ENCODE assay signal across 33 mouse cellular contexts in genomic region chr11:102838616-102839150, GRCm38 (mm10). TPM values are rescaled to one million over a fixed set of nuclear protein-coding genes. Genes with fewer than 3 reads are reported as not detected.
DNase-seq lines count a peak whose midpoint lies in the region; ATAC-seq and TF ChIP-seq lines count a peak whose summit lies in the region.
"Had no signal": no experiment of that assay in that cellular context is flagged by ENCODE, and none has a peak within 500 bp of the region (broad histone marks: within the 10 kb centered on the region; RNA-seq: fewer than 3 reads in every experiment).

No protein-coding gene starts in this region.

- 72% methylated on average over 9 of the region's 9 CpGs for WGBS in heart, adult 2 months
- 87% methylated on average over 9 of the region's 9 CpGs for WGBS in heart, embryonic 10.5 days
- 90% methylated on average over 9 of the region's 9 CpGs for WGBS in kidney, embryonic 15.5 days
- 87% methylated on average over 9 of the region's 9 CpGs for whole genome bisulfite sequencing in kidney, embryonic 14.5 days
- 78% methylated on average over 9 of the region's 9 CpGs for WGBS in lung, embryonic 16.5 days
- WGBS in lung, postnatal 0 days: 67% methylated on average over 9 of the region's 9 CpGs
- 81% methylated on average over 9 of the region's 9 CpGs for WGBS in stomach, embryonic 16.5 days

- no peaks in the 10 kb centered on the region for H3K4me1 ChIP-seq in heart, adult 2 months (ENCODE audit: control insufficient read depth, insufficient read depth, low read length)
- no peaks in the 10 kb centered on the region for H3K4me1 ChIP-seq in heart, embryonic 10.5 days
- no peaks in the 10 kb centered on the region for H3K4me1 ChIP-seq in kidney, embryonic 15.5 days
- no peaks in the 10 kb centered on the region for H3K4me1 ChIP-seq in kidney, embryonic 14.5 days (ENCODE audit: control insufficient read depth, insufficient read depth, low read length)
- H3K4me1 ChIP-seq in lung, embryonic 16.5 days (replicated peaks; ENCODE audit: control insufficient read depth, insufficient read depth, low read length): no peaks in the 10 kb centered on the region
- H3K4me1 ChIP-seq in lung, postnatal 0 days (ENCODE audit: insufficient read depth, low read depth, low read length): no peaks in the 10 kb centered on the region
- H3K4me1 ChIP-seq in stomach, embryonic 16.5 days (ENCODE audit: control insufficient read depth, insufficient read depth, low read length): no peaks in the 10 kb centered on the region
- H3K4me1 ChIP-seq: embryonic facial prominence, embryonic 12.5 days; heart, embryonic 12.5 days; hindbrain, embryonic 10.5 days; limb, embryonic 13.5 days; megakaryocyte, embryonic 14.5 days; midbrain, embryonic 12.5 days; stomach, embryonic 15.5 days had no signal

- TF ChIP-seq EP300 in heart, adult 2 months (IDR thresholded peaks at IDR 0.05; ENCODE audit: insufficient read depth, low read depth, low read length): no peak
- no peak for TF ChIP-seq EP300 in lung, postnatal 0 days (IDR thresholded peaks at IDR 0.05)

- TF ChIP-seq POLR2A in heart, adult 2 months (IDR thresholded peaks at IDR 0.05; ENCODE audit: insufficient read depth, low read depth, low read length): no peak

- DNase-seq in heart, adult 2 months: no peak
- DNase-seq in heart, embryonic 10.5 days (ENCODE audit: low spot score): no peak
- no peak for DNase-seq in lung, postnatal 0 days (ENCODE audit: low spot score)
- DNase-seq: cerebellum, adult 11-12 months; cerebellum, adult 9-11 months; embryo, embryonic 11 days; right cerebral cortex, postnatal 25 days; thymus, postnatal 4 days had no signal

- no peaks in the 10 kb centered on the region for H3K36me3 ChIP-seq in heart, adult 2 months (ENCODE audit: control insufficient read depth, insufficient read depth, low read length)
- H3K36me3 ChIP-seq in heart, embryonic 10.5 days: peaks cover 74% of the 10 kb centered on the region
- peaks cover 73% of the 10 kb centered on the region for H3K36me3 ChIP-seq in kidney, embryonic 15.5 days
- peaks cover 66% of the 10 kb centered on the region for H3K36me3 ChIP-seq in kidney, embryonic 14.5 days (ENCODE audit: control insufficient read depth, insufficient read depth, low read length)
- H3K36me3 ChIP-seq in lung, embryonic 16.5 days (ENCODE audit: control insufficient read depth, insufficient read depth, low read length): peaks cover 40% of the 10 kb centered on the region
- peaks cover 18% of the 10 kb centered on the region for H3K36me3 ChIP-seq in lung, postnatal 0 days (ENCODE audit: insufficient read depth, low read length)
- no peaks in the 10 kb centered on the region for H3K36me3 ChIP-seq in stomach, embryonic 16.5 days (ENCODE audit: control insufficient read depth, insufficient read depth, low read length)

- no peak overlapping the region for H3K4me2 ChIP-seq in kidney, embryonic 15.5 days
- H3K4me2 ChIP-seq in kidney, embryonic 14.5 days (replicated peaks; ENCODE audit: low read depth, low read length): no peak overlapping the region
- H3K4me2 ChIP-seq in lung, embryonic 16.5 days (ENCODE audit: low read depth, low read length): peak overlapping the region; percentile 8; the same call in 1 of the 2 replicates
- H3K4me2 ChIP-seq in lung, postnatal 0 days (replicated peaks; ENCODE audit: low read depth, low read length): no peak overlapping the region
- no peak overlapping the region for H3K4me2 ChIP-seq in stomach, embryonic 16.5 days (ENCODE audit: low read depth, low read length)
- H3K4me2 ChIP-seq: embryonic facial prominence, embryonic 12.5 days; heart, embryonic 12.5 days; limb, embryonic 13.5 days; liver, embryonic 11.5 days; midbrain, embryonic 12.5 days; stomach, embryonic 15.5 days had no signal

- TF ChIP-seq CTCF in heart, adult 2 months (IDR thresholded peaks at IDR 0.05): no peak
- TF ChIP-seq CTCF in lung, postnatal 0 days (IDR thresholded peaks at IDR 0.05): no peak

- no peak overlapping the region for H3K4me3 ChIP-seq in heart, adult 2 months
- no peak overlapping the region for H3K4me3 ChIP-seq in heart, embryonic 10.5 days
- no peak overlapping the region for H3K4me3 ChIP-seq in kidney, embryonic 15.5 days (replicated peaks)
- no peak overlapping the region for H3K4me3 ChIP-seq in kidney, embryonic 14.5 days (ENCODE audit: low read length)
- H3K4me3 ChIP-seq in lung, embryonic 16.5 days (ENCODE audit: low read length): no peak overlapping the region
- H3K4me3 ChIP-seq in lung, postnatal 0 days (ENCODE audit: low read depth, low read length): no peak overlapping the region
- no peak overlapping the region for H3K4me3 ChIP-seq in stomach, embryonic 16.5 days (replicated peaks; ENCODE audit: low read length)
- H3K4me3 ChIP-seq: embryonic facial prominence, embryonic 12.5 days; heart, embryonic 12.5 days; hindbrain, embryonic 10.5 days; layer of hippocampus, adult 2 months; left cerebral cortex, adult 2 months; limb, embryonic 13.5 days; megakaryocyte, embryonic 14.5 days; midbrain, embryonic 12.5 days; stomach, embryonic 15.5 days had no signal

- no peak for ATAC-seq in kidney, embryonic 15.5 days (replicated peaks; ENCODE audit: low FRiP score)
- ATAC-seq in kidney, embryonic 14.5 days (ENCODE audit: low FRiP score, low TSS enrichment): no peak
- ATAC-seq in lung, embryonic 16.5 days (ENCODE audit: low read depth): no peak
- no peak for ATAC-seq in lung, postnatal 0 days
- ATAC-seq in stomach, embryonic 16.5 days (ENCODE audit: insufficient read depth, low FRiP score): no peak
- ATAC-seq in megakaryocyte, adult 5-6 weeks (ENCODE audit: poor library complexity, severe bottlenecking): no peak
- ATAC-seq: CD4-positive, CD25-positive, alpha-beta regulatory T cell, adult 4 months; forebrain, embryonic 16.5 days; intestine, postnatal 0 days had no signal

- no peaks in the 10 kb centered on the region for H3K27me3 ChIP-seq in heart, adult 2 months (ENCODE audit: control insufficient read depth, insufficient read depth, low read length)
- no peaks in the 10 kb centered on the region for H3K27me3 ChIP-seq in heart, embryonic 10.5 days (ENCODE audit: insufficient read depth, poor library complexity, severe bottlenecking)
- no peaks in the 10 kb centered on the region for H3K27me3 ChIP-seq in kidney, embryonic 15.5 days
- no peaks in the 10 kb centered on the region for H3K27me3 ChIP-seq in kidney, embryonic 14.5 days (ENCODE audit: control insufficient read depth, insufficient read depth, low read length)
- H3K27me3 ChIP-seq in lung, embryonic 16.5 days (ENCODE audit: control insufficient read depth, insufficient read depth, low read depth, low read length): no peaks in the 10 kb centered on the region
- no peaks in the 10 kb centered on the region for H3K27me3 ChIP-seq in lung, postnatal 0 days (replicated peaks; ENCODE audit: insufficient read depth, low read length)
- no peaks in the 10 kb centered on the region for H3K27me3 ChIP-seq in stomach, embryonic 16.5 days (ENCODE audit: control insufficient read depth, insufficient read depth, low read length)
- H3K27me3 ChIP-seq: embryonic facial prominence, embryonic 12.5 days; heart, embryonic 12.5 days; limb, embryonic 13.5 days; midbrain, embryonic 12.5 days; stomach, embryonic 15.5 days had no signal

- no peaks in the 10 kb centered on the region for H3K79me2 ChIP-seq in heart, adult 2 months (replicated peaks; ENCODE audit: control insufficient read depth, insufficient read depth, low read length)

- H3K9me3 ChIP-seq in heart, embryonic 10.5 days: no peaks in the 10 kb centered on the region
- H3K9me3 ChIP-seq in kidney, embryonic 15.5 days (replicated peaks): no peaks in the 10 kb centered on the region
- no peaks in the 10 kb centered on the region for H3K9me3 ChIP-seq in kidney, embryonic 14.5 days (ENCODE audit: control insufficient read depth, low read length)
- no peaks in the 10 kb centered on the region for H3K9me3 ChIP-seq in lung, embryonic 16.5 days (ENCODE audit: control insufficient read depth, low read length)
- H3K9me3 ChIP-seq in lung, postnatal 0 days (ENCODE audit: low read length): no peaks in the 10 kb centered on the region
- H3K9me3 ChIP-seq in stomach, embryonic 16.5 days (replicated peaks; ENCODE audit: control insufficient read depth, low read length): no peaks in the 10 kb centered on the region
- H3K9me3 ChIP-seq: embryonic facial prominence, embryonic 12.5 days; heart, embryonic 12.5 days; hindbrain, embryonic 10.5 days; limb, embryonic 13.5 days; megakaryocyte, embryonic 14.5 days; midbrain, embryonic 12.5 days; stomach, embryonic 15.5 days had no signal

- H3K9ac ChIP-seq in heart, adult 2 months (ENCODE audit: low read depth, low read length): peak overlapping the region; percentile 16; the same call in 1 of the 2 replicates
- H3K9ac ChIP-seq in kidney, embryonic 15.5 days: no peak overlapping the region
- no peak overlapping the region for H3K9ac ChIP-seq in kidney, embryonic 14.5 days (ENCODE audit: low read depth, low read length)
- no peak overlapping the region for H3K9ac ChIP-seq in lung, embryonic 16.5 days (ENCODE audit: low read length)
- H3K9ac ChIP-seq in lung, postnatal 0 days (replicated peaks; ENCODE audit: low read depth): no peak overlapping the region
- peak overlapping the region; percentile 1; the same call in 1 of the 2 replicates for H3K9ac ChIP-seq in stomach, embryonic 16.5 days (ENCODE audit: low read length)
- H3K9ac ChIP-seq: embryonic facial prominence, embryonic 12.5 days; heart, embryonic 12.5 days; limb, embryonic 13.5 days; midbrain, embryonic 12.5 days; stomach, embryonic 15.5 days had no signal

- intact Hi-C loops in heart, adult 2 months (cut with DNase I): no loop called here

- H3K27ac ChIP-seq in heart, adult 2 months: peak overlapping the region; percentile 56
- no peak overlapping the region for H3K27ac ChIP-seq in heart, embryonic 10.5 days
- H3K27ac ChIP-seq in kidney, embryonic 15.5 days: peak overlapping the region; percentile 14; the same call in 1 of the 2 replicates
- no peak overlapping the region for H3K27ac ChIP-seq in kidney, embryonic 14.5 days (ENCODE audit: low read depth, low read length)
- peak overlapping the region; percentile 31; the same call in 1 of the 2 replicates for H3K27ac ChIP-seq in lung, embryonic 16.5 days (ENCODE audit: low read length)
- H3K27ac ChIP-seq in lung, postnatal 0 days (ENCODE audit: low read length): no peak overlapping the region
- peak overlapping the region; percentile 13; the same call in 1 of the 2 replicates for H3K27ac ChIP-seq in stomach, embryonic 16.5 days (ENCODE audit: low read length)
- H3K27ac ChIP-seq: embryonic facial prominence, embryonic 12.5 days; hindbrain, embryonic 10.5 days; layer of hippocampus, adult 2 months; left cerebral cortex, adult 2 months; limb, embryonic 13.5 days; midbrain, embryonic 12.5 days; stomach, embryonic 15.5 days had no signal

RNA-seq across cellular contexts. Expression of gene Higd1b, which starts 3.0 kb away (rescaled TPM):
- total RNA-seq in heart, adult 2 months (2021): 10 to 100 TPM; 11.0 to 12.2 TPM
- polyA plus RNA-seq in heart, adult 2 months (2012; rRNA removed): 15.2 and 21.6 TPM in 2 replicates
- not detected in 2 replicates for polyA plus RNA-seq in heart, embryonic 10.5 days (2016; fragmentation: Nextera tagmentation; extraction: Ambion mirVana)
- 0.48 and 0.71 TPM in 2 replicates for polyA plus RNA-seq in kidney, embryonic 15.5 days (2015; fragmentation: Nextera tagmentation; extraction: Ambion mirVana)
- polyA plus RNA-seq in kidney, embryonic 14.5 days (2014; fragmentation: Nextera tagmentation; extraction: Ambion mirVana): 0.44 TPM in 1 of 2 replicates, not detected in the other
- polyA plus RNA-seq in lung, embryonic 16.5 days (2015; fragmentation: Nextera tagmentation; extraction: Ambion mirVana): 51.5 and 56.7 TPM in 2 replicates
- 111 and 138 TPM in 2 replicates for polyA plus RNA-seq in lung, postnatal 0 days (2015; fragmentation: Nextera tagmentation; extraction: Ambion mirVana)
- 1.2 and 1.4 TPM in 2 replicates for polyA plus RNA-seq in stomach, embryonic 16.5 days (2015; fragmentation: Nextera tagmentation; extraction: Ambion mirVana)
- total RNA-seq in megakaryocyte, adult 5-6 weeks (2015): not detected in 2 replicates
- total RNA-seq in megakaryocyte, adult 5-6 weeks (2017): not detected in 2 replicates
- total RNA-seq: monocyte, adult 5-6 weeks; neutrophil, adult 5-6 weeks had no signal
- polyA plus RNA-seq: CD4-positive, CD25-positive, alpha-beta regulatory T cell, adult 4 months; embryonic facial prominence, embryonic 12.5 days; heart, embryonic 12.5 days; hindbrain, embryonic 10.5 days; limb, embryonic 13.5 days; liver, embryonic 11.5 days; liver, embryonic 16.5 days; midbrain, embryonic 12.5 days had no signal

RNA-seq across cellular contexts. Expression of gene Gjc1, which starts 19.2 kb away (rescaled TPM):
- total RNA-seq in heart, adult 2 months (2021): 10 to 100 TPM; 19.4 to 23.4 TPM
- polyA plus RNA-seq in heart, adult 2 months (2012; rRNA removed): 12.9 and 26.4 TPM in 2 replicates
- polyA plus RNA-seq in heart, embryonic 10.5 days (2016; fragmentation: Nextera tagmentation; extraction: Ambion mirVana): 57.0 and 81.1 TPM in 2 replicates
- polyA plus RNA-seq in kidney, embryonic 15.5 days (2015; fragmentation: Nextera tagmentation; extraction: Ambion mirVana): 59.2 and 63.7 TPM in 2 replicates
- 63.0 and 69.6 TPM in 2 replicates for polyA plus RNA-seq in kidney, embryonic 14.5 days (2014; fragmentation: Nextera tagmentation; extraction: Ambion mirVana)
- polyA plus RNA-seq in lung, embryonic 16.5 days (2015; fragmentation: Nextera tagmentation; extraction: Ambion mirVana): 60.8 and 65.7 TPM in 2 replicates
- polyA plus RNA-seq in lung, postnatal 0 days (2015; fragmentation: Nextera tagmentation; extraction: Ambion mirVana): 35.9 and 37.0 TPM in 2 replicates
- 30.1 and 38.5 TPM in 2 replicates for polyA plus RNA-seq in stomach, embryonic 16.5 days (2015; fragmentation: Nextera tagmentation; extraction: Ambion mirVana)
- 0.11 TPM in 2 replicates for total RNA-seq in megakaryocyte, adult 5-6 weeks (2015)
- total RNA-seq in megakaryocyte, adult 5-6 weeks (2017): 0.40 and 0.89 TPM in 2 replicates
- total RNA-seq: monocyte, adult 5-6 weeks; neutrophil, adult 5-6 weeks had no signal

RNA-seq across cellular contexts. Expression of gene Eftud2, which starts 42.1 kb away (rescaled TPM):
- 10 to 100 TPM; 36.0 to 37.4 TPM for total RNA-seq in heart, adult 2 months (2021)
- 44.9 and 62.6 TPM in 2 replicates for polyA plus RNA-seq in heart, adult 2 months (2012; rRNA removed)
- polyA plus RNA-seq in heart, embryonic 10.5 days (2016; fragmentation: Nextera tagmentation; extraction: Ambion mirVana): 206 and 238 TPM in 2 replicates
- 210 and 240 TPM in 2 replicates for polyA plus RNA-seq in kidney, embryonic 15.5 days (2015; fragmentation: Nextera tagmentation; extraction: Ambion mirVana)
- 159 and 250 TPM in 2 replicates for polyA plus RNA-seq in kidney, embryonic 14.5 days (2014; fragmentation: Nextera tagmentation; extraction: Ambion mirVana)
- 174 and 183 TPM in 2 replicates for polyA plus RNA-seq in lung, embryonic 16.5 days (2015; fragmentation: Nextera tagmentation; extraction: Ambion mirVana)
- polyA plus RNA-seq in lung, postnatal 0 days (2015; fragmentation: Nextera tagmentation; extraction: Ambion mirVana): 67.1 and 72.9 TPM in 2 replicates
- 138 and 146 TPM in 2 replicates for polyA plus RNA-seq in stomach, embryonic 16.5 days (2015; fragmentation: Nextera tagmentation; extraction: Ambion mirVana)
- 67.2 and 80.2 TPM in 2 replicates for total RNA-seq in megakaryocyte, adult 5-6 weeks (2015)
- total RNA-seq in megakaryocyte, adult 5-6 weeks (2017): 62.9 and 70.6 TPM in 2 replicates

RNA-seq across cellular contexts. Expression of gene Ccdc103, which starts 42.3 kb away (rescaled TPM):
- not detected for total RNA-seq in heart, adult 2 months (2021)
- polyA plus RNA-seq in heart, adult 2 months (2012; rRNA removed): 0.18 and 0.20 TPM in 2 replicates
- 0.62 and 0.93 TPM in 2 replicates for polyA plus RNA-seq in heart, embryonic 10.5 days (2016; fragmentation: Nextera tagmentation; extraction: Ambion mirVana)
- 1.2 and 1.7 TPM in 2 replicates for polyA plus RNA-seq in kidney, embryonic 15.5 days (2015; fragmentation: Nextera tagmentation; extraction: Ambion mirVana)
- 1.1 and 1.8 TPM in 2 replicates for polyA plus RNA-seq in kidney, embryonic 14.5 days (2014; fragmentation: Nextera tagmentation; extraction: Ambion mirVana)
- polyA plus RNA-seq in lung, embryonic 16.5 days (2015; fragmentation: Nextera tagmentation; extraction: Ambion mirVana): 3.9 and 5.4 TPM in 2 replicates
- polyA plus RNA-seq in lung, postnatal 0 days (2015; fragmentation: Nextera tagmentation; extraction: Ambion mirVana): 3.9 and 4.4 TPM in 2 replicates
- 0.94 and 1.3 TPM in 2 replicates for polyA plus RNA-seq in stomach, embryonic 16.5 days (2015; fragmentation: Nextera tagmentation; extraction: Ambion mirVana)
- not detected in 2 replicates for total RNA-seq in megakaryocyte, adult 5-6 weeks (2015)
- total RNA-seq in megakaryocyte, adult 5-6 weeks (2017): not detected in 2 replicates
- total RNA-seq: monocyte, adult 5-6 weeks; neutrophil, adult 5-6 weeks had no signal
- polyA plus RNA-seq: CD4-positive, CD25-positive, alpha-beta regulatory T cell, adult 4 months had no signal

RNA-seq across cellular contexts. Expression of gene Fam187a, which starts 46.3 kb away (rescaled TPM):
- not detected for total RNA-seq in heart, adult 2 months (2021)
- not detected in 2 replicates for polyA plus RNA-seq in heart, adult 2 months (2012; rRNA removed)
- polyA plus RNA-seq in heart, embryonic 10.5 days (2016; fragmentation: Nextera tagmentation; extraction: Ambion mirVana): not detected in 2 replicates
- polyA plus RNA-seq in kidney, embryonic 15.5 days (2015; fragmentation: Nextera tagmentation; extraction: Ambion mirVana): not detected in 2 replicates
- not detected in 2 replicates for polyA plus RNA-seq in kidney, embryonic 14.5 days (2014; fragmentation: Nextera tagmentation; extraction: Ambion mirVana)
- 0.09 TPM in 1 of 2 replicates, not detected in the other for polyA plus RNA-seq in lung, embryonic 16.5 days (2015; fragmentation: Nextera tagmentation; extraction: Ambion mirVana)
- polyA plus RNA-seq in lung, postnatal 0 days (2015; fragmentation: Nextera tagmentation; extraction: Ambion mirVana): not detected in 2 replicates
- 0.12 TPM in 1 of 2 replicates, not detected in the other for polyA plus RNA-seq in stomach, embryonic 16.5 days (2015; fragmentation: Nextera tagmentation; extraction: Ambion mirVana)
- total RNA-seq in megakaryocyte, adult 5-6 weeks (2015): not detected in 2 replicates
- not detected in 2 replicates for total RNA-seq in megakaryocyte, adult 5-6 weeks (2017)
- total RNA-seq: adrenal gland, postnatal 14 days; gastrocnemius, postnatal 10 days; heart, postnatal 10 days; left cerebral cortex, adult 2 months; monocyte, adult 5-6 weeks; neutrophil, adult 5-6 weeks had no signal
- polyA plus RNA-seq: CD4-positive, CD25-positive, alpha-beta regulatory T cell, adult 4 months; embryonic facial prominence, embryonic 12.5 days; forebrain, embryonic 16.5 days; heart, embryonic 12.5 days; hindbrain, embryonic 10.5 days; intestine, postnatal 0 days; limb, embryonic 13.5 days; liver, embryonic 11.5 days; liver, embryonic 16.5 days; midbrain, embryonic 12.5 days; stomach, embryonic 15.5 days; thymus, postnatal 0 days had no signal

Comparison
In these comparisons a context has a peak if more than half of its experiments do, and no peak if none do; other contexts are left out.
1. H3K27ac ChIP-seq: peak in heart, adult 2 months (single experiment), kidney, embryonic 15.5 days (single experiment), lung, embryonic 16.5 days (single experiment) and stomach, embryonic 16.5 days (single experiment); none in heart, embryonic 10.5 days (single experiment), kidney, embryonic 14.5 days (single experiment) and lung, postnatal 0 days (single experiment).
2. H3K9ac ChIP-seq: peak in heart, adult 2 months (single experiment) and stomach, embryonic 16.5 days (single experiment); none in kidney, embryonic 15.5 days (single experiment), kidney, embryonic 14.5 days (single experiment), lung, embryonic 16.5 days (single experiment) and lung, postnatal 0 days (single experiment).